Mouse (Mus musculus) cerebellum, postnatal 25 days (tissue): Measurements from ENCODE around the gene Dvl2.
"Not testable (repeated sequence)": the region's sequence is repeated elsewhere in the genome, so short reads cannot be mapped to it uniquely, and the experiment has no call there.

Experiments
- DNase-seq, 2 experiments: peaks; one replicate each; pipeline ENCODE4 v3.0.0; 2021; ENCODE audit warnings: mixed read lengths in 2 of 2

The Dvl2 gene

DNA sequence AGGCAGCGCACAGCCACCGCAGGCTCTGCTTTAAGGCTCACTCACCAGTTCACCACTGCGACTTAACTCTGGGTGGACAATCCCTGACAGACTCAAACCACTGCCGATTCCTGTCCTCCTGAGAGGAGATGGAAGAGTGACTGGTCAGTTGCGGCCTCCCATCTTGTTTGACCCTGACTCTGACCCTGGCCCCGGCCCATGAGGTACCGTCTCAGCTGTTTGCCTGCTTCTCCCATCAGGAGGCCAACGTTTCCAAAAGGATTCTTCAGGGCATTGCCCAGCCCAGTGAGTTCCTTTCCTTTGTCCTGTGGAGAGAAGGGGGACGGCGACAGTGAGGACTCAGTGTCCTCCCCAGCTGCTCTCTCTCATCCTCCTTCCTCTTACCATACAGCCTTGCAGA lies 10.6 kb downstream of the Dvl2 start:
- DNase-seq: no peak

DNA sequence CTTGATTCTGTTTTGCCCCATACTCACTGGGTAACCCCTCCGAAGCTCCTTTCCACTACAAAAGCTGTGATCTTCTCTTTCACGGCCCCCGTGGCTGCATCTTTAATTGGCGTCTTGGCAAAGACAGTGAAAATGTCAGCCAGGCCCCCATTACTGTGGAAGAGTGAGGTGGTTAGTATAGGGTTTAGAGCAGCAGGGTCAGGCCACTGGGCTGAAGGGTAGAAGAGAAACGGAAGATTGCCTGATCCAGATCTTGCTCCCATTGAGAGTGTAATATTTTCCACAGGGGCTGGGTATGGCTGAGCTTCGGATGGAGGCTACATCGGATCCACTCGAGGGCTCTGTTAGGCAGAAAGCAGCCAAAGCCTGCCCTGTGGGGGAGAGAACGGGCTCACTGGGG lies 12.5 kb downstream of the Dvl2 start:
- no peak for DNase-seq

DNA sequence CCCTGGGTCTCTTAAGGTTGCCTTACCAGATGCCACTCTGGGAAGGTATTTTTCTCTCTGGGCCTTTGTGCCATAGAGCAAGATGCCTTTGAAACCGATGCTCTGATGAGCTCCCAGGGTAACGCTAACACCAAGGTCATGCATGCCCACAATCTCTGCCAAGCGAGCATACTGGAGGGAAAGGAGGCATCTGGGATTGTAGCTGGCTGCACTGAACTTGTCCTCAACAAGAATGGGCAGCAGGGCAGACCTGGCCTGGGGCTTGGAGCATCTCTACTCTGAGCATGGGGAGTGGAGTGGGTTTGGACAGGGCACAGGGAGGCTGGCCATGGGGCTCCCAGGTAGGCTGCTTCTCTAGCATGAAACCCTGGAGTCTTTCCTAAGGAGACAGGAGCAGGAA lies 13.0 kb downstream of the Dvl2 start:
- no peak for DNase-seq

DNA sequence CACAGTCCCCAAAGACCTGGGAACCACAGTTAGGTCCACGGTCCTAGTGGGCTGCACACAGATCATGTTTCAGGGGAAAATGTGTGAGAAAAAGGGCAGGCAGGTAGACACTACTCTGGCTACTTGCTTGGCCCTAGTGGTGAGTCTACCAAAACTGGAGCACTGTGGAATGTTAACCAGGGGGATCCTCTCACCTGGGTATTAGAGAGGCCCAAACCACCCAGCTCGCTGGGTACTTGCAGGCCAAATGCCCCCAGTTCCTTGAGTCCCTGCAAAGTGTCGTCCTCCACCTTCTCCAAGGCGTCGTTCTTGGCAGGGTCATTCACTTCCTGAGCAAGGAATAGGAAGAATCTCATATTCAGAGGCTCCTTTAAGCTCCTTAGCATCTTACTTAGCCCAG lies 13.7 kb downstream of the Dvl2 start:
- DNase-seq: no peak

DNA sequence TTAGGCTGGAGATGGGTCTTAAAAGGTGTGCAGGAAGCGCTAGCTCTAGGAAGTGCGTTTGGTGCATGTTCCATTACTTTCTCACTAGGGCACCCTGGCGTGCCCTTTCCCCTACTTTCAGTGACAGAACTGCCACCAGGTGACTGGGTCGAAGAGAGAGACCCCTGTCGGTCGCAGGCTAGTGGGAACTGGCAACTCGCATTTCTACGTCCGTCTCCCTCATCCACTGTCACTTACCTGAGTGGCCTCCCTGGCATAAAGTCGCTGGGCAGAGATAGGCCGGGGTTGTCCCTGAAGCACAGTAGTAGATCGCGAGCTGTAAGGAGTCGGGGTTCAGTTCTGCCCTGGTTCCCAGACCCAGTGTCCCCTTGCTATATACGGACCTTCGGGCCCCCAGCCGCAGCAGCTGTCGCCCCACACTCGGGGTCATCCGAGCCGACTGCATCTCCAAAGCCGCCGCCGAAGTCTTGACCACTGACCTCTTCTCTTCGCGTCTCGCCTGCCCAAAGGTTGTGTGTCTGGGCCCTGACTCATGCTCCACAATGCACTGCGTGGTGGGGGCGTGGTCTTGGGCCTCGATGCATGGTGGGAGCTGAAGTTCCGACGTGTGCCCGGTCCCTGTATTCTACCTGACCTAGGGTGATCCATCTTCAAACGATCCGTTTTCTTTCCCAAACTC lies 14.6 kb downstream of the Dvl2 start, which contains the start of gene Acadvl:
Gene Acadvl, minus strand, starts transcription at position 532 of the 679 bp plus-strand sequence.
- peak; percentile 91 to 94 for DNase-seq

DNA sequence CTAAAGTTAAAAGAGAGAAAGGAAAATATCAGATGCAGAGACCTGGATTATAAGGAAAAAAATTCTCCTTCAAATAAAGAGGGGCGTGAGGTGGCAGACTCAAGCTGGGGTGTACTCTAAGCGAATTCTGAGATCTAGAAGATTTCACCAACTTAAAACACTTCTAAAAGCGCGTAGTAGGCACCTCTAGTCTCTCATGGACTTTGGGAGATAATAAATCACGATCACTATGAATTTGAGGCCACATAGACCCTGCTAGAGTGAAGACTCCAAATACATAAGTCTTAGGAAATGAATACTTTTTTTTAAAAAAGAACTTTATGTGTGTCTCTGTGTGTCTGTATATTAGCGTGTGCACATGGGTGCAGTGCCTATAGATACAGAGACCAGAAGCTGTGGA lies 15.3 kb downstream of the Dvl2 start:
- no peak for DNase-seq

DNA sequence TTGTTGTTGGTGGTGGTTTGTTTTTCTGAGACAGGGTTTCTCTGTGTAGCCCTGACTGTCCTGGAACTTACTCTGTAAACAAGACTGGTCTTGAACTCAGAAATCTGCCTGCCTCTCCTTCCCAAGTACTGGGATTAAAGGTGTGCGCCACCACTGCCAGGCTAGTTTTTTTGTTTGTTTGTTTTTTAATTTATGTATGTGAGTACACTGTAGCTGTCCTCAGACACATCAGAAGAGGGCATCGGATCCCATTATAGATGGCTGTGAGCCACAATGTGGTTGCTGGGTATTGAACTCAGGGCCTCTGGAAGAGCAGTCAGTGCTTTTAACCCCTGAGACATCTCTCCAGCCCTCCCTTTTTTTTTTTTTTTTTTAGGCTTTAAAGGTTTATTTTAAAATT lies 15.8 kb downstream of the Dvl2 start:
- DNase-seq: not testable (repeated sequence)

DNA sequence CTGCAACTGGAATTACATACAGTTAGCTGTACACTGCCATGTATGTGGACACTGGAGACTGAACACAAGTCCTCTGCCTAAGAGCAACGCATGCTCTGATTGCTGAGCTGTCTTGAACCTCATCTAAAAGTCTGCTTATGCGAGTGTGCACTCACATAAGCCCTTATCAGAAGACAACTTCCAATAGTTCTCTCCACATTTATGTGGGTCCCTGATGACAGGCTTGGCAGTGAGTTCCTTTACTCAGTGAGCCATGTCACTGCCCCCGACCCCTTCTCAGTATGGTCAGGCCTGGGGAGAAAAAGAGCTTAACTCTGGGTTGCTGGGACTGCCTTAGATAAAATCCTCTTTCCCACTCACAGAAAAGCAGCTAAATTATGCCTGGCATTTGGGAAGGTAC lies 16.3 kb downstream of the Dvl2 start, which contains the start of gene Dlg4:
Gene Dlg4, plus strand, starts transcription at position 274 of the 400 bp plus-strand sequence.
- no peak for DNase-seq

DNA sequence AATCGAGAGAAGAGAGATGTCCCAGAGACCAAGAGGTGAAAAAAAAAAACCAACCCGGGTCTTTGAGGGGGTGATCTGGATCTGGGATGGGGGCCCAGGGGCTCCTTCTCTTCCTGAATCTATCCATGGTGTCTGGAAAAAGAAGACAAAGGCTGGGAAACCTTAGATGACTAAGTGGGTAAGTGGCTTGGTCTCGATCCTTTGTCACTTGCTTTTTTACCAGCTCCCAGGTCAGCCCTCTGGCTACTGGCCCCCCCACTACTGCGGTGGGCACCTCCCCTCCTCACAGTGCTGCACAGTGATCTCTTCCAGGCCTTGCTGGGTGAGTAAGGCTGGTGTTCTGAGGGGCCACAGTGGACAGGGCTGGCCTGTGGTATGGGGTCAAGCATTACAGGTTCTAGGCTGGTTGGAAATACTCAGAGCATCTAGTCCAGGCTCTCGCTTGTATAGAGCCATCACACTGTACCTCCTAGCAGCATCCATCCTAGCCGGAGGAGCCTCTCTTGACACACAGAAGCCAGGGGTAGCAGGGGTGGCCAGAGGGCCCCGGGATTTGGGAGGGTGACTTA lies 16.9 kb downstream of the Dvl2 start:
- no peak for DNase-seq

DNA sequence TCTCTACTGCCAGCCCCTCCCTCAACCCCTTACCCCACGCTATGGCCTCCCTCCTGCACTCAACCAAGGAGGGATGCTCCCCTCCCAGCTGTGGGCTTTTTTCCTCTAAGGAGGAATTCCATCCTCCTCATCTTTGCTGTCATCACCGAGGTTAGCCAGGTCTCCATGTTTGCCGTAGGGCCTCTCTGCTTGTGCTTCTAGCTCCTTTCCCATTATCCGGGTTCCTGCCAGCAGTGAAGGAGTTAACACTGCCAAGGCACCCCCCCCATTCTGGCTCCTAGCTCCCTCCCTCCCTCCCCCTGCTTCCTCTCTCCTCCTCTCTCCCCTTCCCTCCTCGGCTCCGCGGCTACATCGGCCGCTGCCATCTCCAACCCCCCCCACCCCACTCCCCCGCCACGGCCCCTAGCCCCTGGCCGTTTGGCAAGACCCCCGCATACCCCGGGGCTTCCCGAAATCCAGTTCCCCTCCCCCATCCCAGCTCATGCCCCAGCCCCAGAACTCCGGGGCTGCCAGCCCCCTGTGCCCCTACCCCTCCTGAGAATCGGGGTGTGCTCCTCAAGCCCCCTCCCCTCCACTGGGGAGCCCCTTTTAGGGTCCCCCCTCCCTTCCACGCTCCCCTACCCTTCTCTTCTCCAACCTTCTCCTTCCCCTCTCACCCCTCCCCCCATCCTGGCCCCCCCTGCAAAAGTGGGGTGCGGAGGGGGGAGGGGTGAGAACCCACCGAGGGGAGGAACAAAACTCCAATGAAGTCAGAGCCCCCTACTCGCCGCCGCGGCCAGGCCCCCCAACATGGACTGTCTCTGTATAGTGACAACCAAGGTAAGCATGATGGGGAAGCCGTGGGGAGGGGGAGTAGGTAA lies 18.0 kb downstream of the Dvl2 start:
- peak; percentile 79 to 88 for DNase-seq

DNA sequence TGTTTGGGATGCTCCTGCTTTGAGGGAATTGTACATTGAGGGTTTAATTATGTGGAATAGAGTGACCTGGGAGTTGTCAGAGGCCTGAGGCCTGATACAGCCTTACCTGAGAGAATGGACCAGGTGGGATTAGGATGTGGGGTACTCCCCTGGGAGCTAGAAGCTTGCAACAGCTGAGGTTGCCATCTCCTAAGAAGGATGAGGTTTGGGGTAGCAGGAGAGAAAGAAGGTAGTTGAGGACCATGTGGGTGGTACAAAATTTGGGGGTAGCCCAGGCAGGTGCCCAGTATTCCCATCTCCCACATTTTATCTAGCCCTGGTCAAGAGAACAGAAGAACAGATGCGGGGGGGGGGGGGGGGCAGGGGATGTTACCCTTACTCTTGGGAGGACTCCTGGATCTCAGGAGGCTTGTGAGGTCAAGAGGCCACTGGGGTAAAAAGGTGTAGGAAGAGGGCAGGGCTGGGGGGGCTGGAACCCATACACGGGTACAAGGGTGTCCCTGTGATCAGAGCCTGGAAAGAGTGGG lies 19.2 kb downstream of the Dvl2 start:
- DNase-seq: no peak

DNA sequence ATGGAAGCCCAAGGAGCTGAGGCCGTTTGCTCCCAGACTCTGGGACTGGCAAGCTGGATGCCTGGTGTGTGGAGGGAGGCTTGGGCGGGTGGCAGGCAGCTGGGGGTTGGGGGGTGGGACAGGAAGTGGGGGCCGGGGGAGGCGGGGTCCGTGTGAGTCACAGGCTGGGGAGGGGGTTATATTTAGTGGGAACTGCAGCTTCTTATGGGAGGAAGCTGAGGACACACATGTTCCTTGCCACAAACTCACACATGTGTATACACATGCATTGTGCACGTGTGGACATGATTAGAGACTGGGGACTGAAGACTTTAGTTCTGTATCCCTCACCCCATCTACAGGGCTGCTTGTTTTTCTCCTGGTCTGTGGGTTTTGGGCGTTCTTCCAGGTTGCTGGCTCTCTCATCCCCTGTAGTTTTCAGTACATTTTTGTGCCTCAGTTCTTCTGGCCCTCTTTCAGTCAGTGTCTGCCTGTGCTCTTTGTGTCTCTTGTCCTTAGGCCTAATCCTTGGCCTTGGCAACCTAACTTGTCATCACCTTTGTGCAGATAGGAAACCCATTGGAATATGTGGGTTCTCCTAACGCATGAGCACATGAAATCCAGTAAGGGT lies 19.7 kb downstream of the Dvl2 start:
- peak in 1 of 2 experiments; percentile 45 for DNase-seq

DNA sequence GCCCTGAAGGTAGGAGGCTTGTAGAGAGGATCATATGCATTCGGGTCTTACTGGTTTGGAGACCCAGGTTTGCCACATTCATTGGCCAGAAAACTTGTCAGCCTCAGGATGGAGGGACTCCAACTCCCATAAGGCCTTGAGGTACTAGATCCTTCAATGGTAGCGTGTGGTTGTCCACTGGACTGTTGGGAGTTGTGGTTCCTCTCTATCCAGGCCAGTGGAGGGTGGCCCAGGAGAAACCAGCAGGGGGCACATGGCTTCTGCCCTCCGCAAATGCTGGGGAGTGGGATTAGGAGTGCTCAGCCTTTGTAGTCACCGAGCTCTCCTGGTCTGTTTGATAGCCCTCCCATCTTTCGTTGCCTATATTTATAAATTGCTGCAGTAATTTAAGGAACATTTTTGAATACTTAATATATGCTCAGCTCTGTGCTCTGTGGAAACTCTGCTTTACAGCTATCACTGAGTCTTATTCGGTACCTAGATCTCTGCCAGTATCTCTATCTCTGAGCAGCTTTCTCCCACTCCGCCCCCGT lies 20.4 kb downstream of the Dvl2 start:
- peak; percentile 71 to 82 for DNase-seq

DNA sequence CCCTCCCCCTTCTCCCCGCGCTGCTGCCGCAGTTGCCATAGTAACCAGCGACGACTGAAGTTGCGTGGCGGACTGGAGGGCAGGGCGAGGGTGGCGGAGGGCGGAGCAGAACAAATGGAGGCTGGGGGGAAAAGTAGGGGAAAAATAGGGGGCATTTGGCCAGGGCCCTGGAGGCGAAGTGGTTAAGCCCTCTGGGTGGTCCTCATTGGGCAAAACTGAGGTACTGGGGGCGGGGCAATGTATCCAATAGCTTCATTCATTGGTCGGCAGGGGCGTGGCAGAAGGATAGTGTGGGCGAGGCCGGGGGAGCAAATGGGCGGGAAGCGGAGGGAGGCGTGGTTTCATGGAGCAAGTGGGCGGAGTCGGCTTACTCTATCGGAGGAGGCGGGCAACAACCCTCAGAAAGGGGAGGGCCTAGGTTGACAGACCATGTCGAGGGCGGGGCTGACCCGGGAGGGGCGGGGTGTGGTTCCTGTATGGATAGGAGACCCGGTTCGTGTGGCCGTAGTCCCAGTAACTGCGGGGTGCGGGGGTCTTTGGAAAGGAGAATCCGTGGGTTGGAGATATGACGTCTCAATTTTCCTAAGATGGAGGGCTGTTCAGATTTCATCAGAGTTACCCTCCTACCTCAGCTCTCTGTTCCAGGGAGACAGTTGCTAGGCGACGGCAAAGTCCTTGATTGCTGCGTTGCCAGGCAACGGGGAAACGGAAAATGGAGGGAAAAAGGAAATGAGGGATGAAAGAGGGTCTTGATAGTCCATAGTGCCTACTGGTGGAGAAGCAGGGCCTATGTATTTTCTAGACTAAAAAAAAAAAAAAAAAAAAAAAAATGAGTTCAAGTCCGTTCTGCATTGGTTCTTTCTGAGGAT lies 21.1 kb downstream of the Dvl2 start:
- DNase-seq: peak; percentile 91 to 96

DNA sequence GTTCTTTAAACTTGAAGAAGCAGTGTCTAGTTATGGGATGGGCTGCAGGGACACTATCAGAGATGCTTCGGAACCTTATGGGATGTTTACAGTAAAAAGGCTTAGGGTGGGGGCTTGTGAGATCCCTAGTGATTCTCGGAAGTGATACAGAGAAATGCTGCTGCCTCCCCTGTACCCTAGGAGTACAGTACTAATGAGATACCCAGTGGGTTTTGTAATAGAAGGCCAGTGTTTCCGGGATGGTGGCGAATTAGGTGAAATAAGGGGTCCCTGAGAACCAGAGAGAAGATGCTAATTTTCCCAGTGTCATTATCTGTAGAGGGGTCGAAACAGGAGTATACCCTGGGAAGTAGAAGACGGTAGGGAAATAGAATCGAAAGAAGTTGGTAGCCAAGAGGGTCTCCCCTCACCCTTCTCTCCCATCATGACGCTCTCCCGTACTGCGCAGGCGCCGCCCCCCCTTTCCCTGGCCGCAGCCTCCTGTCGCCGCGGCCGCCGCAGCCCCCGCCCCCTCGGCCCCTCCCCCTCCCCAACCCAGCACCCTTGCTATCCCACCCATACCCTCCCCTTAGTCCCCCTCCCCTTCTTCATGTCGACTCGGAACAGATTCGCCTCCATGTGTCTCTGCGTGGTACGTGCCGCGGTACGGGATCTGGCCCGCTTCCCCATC lies 23.2 kb downstream of the Dvl2 start:
- peak in 1 of 2 experiments; percentile 68 for DNase-seq

DNA sequence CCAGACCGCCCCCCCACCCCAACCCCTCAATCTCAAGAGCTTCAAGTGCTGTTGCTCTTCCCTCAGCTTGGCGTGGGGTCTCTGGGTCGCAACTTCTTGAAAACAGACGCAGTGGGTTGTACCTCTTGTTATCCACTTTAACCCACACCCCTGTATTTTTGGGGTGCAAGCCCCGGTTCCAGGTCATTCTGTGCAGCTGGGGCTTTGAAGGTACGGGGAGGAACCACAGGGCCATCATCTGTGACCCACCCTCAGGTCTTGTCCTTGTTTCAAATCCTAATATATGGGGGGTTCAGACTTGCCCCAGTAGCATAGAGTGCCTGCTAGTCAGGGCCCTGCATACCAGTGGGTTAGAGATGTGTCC lies 23.7 kb downstream of the Dvl2 start:
- DNase-seq: no peak

DNA sequence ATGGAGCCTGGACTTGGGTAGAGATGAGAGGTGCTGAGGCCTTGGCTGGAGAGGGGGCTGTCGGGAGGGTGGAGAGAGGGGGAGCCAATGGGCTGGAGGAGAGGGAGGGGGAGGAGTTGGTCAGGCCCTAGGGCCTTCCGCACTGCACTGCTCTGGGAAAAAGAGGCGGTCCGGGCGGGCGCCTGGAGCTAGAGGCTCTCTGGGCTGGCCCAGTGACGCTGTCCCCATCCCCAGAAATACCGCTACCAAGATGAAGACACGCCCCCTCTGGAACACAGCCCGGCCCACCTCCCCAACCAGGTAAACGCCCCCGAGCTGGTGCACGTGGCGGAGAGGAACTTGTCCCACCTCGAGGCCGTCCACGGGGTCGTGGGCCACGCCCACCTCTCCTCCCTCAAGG lies 26.3 kb downstream of the Dvl2 start:
- peak; percentile 40 to 70 for DNase-seq

DNA sequence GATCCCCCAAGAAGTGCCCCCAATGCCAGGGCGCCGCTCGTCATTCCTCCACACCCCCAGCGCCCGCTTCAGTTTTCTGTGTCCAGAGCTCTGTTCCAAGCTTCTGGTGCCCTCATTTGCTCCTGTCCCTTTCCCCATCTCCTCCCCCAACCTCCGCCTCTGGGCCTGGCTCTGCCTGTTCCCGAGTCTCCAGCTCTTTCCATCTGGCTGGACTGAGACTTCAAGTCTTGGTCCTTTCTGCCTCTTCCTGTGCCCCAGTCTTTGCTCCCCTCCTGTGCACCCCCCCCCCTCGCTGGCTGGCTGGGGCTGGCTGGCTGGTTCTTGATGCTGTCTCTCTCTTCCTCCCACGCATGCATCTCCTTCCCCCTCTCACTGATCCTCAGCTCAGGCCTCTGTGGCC lies 27.0 kb downstream of the Dvl2 start:
- peak; percentile 70 to 79 for DNase-seq

DNA sequence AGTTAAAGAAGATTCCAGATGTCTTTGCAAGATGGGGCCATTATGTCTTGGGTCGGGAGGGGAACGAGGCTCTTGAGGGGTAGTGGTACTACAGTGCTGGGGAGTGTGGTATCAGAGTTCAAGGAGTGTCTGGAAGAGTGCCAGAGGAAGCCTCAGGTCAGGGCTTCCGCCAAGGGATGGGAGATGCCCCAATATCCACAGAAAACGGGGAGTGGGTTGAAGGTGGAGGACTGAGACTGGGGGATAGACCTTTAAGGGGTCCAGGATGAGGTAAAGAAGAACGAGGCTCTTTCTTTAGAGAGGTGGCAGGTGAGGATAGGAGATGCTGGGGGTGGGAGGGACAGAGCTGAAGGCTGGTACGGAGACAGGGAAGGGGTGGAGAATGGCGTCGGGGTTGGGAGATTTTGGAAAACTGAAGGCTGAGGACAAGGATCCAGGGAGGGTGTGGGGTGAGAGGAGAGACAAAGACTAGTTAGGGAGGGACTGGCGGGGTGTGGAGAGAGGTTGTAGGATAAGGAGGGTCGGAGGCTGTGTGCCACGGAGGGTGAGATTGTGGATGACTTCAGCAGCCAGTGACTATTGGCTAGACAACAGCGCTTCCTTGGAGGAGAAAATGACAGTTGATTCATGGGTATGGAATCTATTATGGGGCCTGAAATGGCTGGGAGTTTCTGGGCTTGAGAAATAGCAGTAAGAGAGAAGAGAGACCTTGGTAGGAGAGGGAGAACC lies 28.2 kb downstream of the Dvl2 start:
- peak in 1 of 2 experiments; percentile 42 for DNase-seq

DNA sequence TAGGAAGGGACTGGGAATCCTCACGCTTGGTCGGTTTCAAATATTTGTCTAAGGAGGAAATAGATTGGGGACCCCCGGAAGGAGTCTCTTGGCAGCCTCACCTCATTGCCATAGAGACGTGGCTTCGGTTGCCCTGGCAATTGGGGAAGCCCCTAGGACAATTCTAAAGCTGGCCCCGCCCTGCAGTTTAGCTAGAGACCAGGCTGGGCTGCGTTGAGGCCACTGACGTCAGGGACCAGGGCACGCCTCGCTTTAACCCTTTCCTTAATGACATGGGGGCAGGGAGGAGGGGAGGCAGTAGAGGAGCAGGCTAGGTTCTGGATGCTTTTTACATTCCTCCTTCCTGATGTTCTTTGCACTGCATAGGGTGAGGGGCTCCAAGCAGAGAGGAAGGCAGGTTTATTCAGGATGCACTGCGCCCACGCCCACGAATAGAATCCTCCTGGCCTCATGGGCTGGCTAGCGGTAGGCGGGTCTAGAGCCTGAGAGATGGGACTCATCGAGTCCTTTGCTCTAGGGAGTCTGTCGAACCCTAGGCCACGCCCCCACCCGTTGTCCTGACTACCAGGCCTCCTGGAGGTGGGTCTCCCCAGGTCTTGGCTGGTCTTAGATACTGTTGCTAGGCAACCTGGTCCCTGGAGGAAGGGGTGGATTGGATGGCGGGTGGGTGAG lies 28.9 kb downstream of the Dvl2 start:
- DNase-seq: peak; percentile 67 to 76
